Mouse (Mus musculus) embryonic facial prominence, embryonic 14.5 days (tissue): ENCODE results near the gene Trpc5os. TPM values are rescaled to one million over a fixed set of nuclear protein-coding genes. Genes with fewer than 3 reads are reported as not detected.

Experiments
- polyA plus RNA-seq: library from polyadenylated mRNA; unstranded; fragments of >200 nt; fragmentation: Nextera tagmentation; extraction: Ambion mirVana; gene quantifications from 2 replicates; pipeline ENCODE4 v1.2.1, GENCODE M21; 2014

Trpc5os gene
- polyA plus RNA-seq, 1 experiment from 2014 or later, result 0.14 TPM

Other genes with a start within 250 kb of the Trpc5os start
- 17.4 and 19.5 TPM in 2 replicates for gene Alg13, start 138.8 kb upstream of the Trpc5os start, polyA plus RNA-seq
- gene Trpc5, start 231.6 kb downstream of the Trpc5os start, polyA plus RNA-seq, result 0.97 and 0.99 TPM in 2 replicates
- 1.6 and 2.8 TPM in 2 replicates for gene Rtl4, start 232.3 kb downstream of the Trpc5os start, polyA plus RNA-seq